Mouse (Mus musculus) embryonic facial prominence, embryonic 14.5 days (tissue): ENCODE measurements around the gene Trim41. TPM values are rescaled to one million over a fixed set of nuclear protein-coding genes. Genes with fewer than 3 reads are reported as not detected.

Experiments used
- ATAC-seq: fragments of 200-750 bp; cut with Nextera tagmentation; 2 replicates; pipeline ENCODE4 v1.8.0; 2017; ENCODE audit warnings: low read depth, moderate number of reproducible peaks, moderate TSS enrichment
- DNase-seq: peaks from one replicate; pipeline ENCODE4 v3.0.0-alpha.2; 2015; ENCODE audit warnings: low spot score
- H3K27ac ChIP-seq: fragments of 300-500 bp; sonication (generic); replicated peaks from 2 replicates; pipeline ENCODE4 v1.5.1; 2014; ENCODE audit warnings: low read depth, mild to moderate bottlenecking, low read length, moderate library complexity
- H3K27me3 ChIP-seq: fragments of 300-500 bp; sonication (generic); replicated peaks from 2 replicates; pipeline ENCODE4 v1.6.1; 2014; ENCODE audit warnings: low read length; ENCODE audit not compliant: control insufficient read depth, insufficient read depth
- H3K36me3 ChIP-seq: fragments of 300-500 bp; sonication (generic); 2 replicates; pipeline ENCODE4 v1.6.1; 2014; ENCODE audit warnings: low read length, mixed read lengths; ENCODE audit not compliant: control insufficient read depth, insufficient read depth
- H3K4me1 ChIP-seq: fragments of 300-500 bp; sonication (generic); 2 replicates; pipeline ENCODE4 v1.6.1; 2014; ENCODE audit warnings: antibody characterized with exemption, low read length; ENCODE audit not compliant: control insufficient read depth, insufficient read depth
- H3K4me2 ChIP-seq: fragments of 300-500 bp; sonication (generic); 2 replicates; pipeline ENCODE4 v1.6.1; 2014; ENCODE audit warnings: low read depth, mild to moderate bottlenecking, low read length, moderate library complexity, mixed read lengths
- H3K4me3 ChIP-seq: fragments of 300-500 bp; sonication (generic); 2 replicates; pipeline ENCODE4 v1.5.1; 2014; ENCODE audit warnings: low read depth, mild to moderate bottlenecking, low read length
- H3K9ac ChIP-seq: fragments of 300-500 bp; sonication (generic); 2 replicates; pipeline ENCODE4 v1.6.1; 2014; ENCODE audit warnings: low read depth, mild to moderate bottlenecking, low read length, moderate library complexity, mixed read lengths
- H3K9me3 ChIP-seq: fragments of 300-500 bp; sonication (generic); 2 replicates; pipeline ENCODE4 v1.6.1; 2016; ENCODE audit warnings: low read length; ENCODE audit not compliant: control insufficient read depth
- WGBS: fragments of 180-500 bp; shearing (Covaris S2); extraction: QIAGEN DNeasy Blood & Tissue Kit; methylation state at CpG from one replicate; pipeline ENCODE4 v1.1.7; 2014; 5-methylcytosine and 5-hydroxymethylcytosine counted together
- polyA plus RNA-seq: library from polyadenylated mRNA; unstranded; fragments of >200 nt; fragmentation: Nextera tagmentation; extraction: Ambion mirVana; gene quantifications from 2 replicates; pipeline ENCODE4 v1.2.1, GENCODE M21; 2014

Trim41 gene
- polyA plus RNA-seq, 1 experiment from 2014 or later = 5.2 TPM

GRCm38 (mm10) chr11:48813782-48814181, 3.4 kb downstream of the Trim41 start:
- Histone ChIP-seq H3K9me3 (no peaks in the 10 kb centered on the region), H3K4me3 (no peak overlapping the region), H3K4me2 (no peak overlapping the region), H3K27me3 (no peaks in the 10 kb centered on the region), H3K9ac (no peak overlapping the region), H3K36me3 (peaks cover 33% of the 10 kb centered on the region), H3K4me1 (0 out of 2 replicates have a peak, but pooled peaks cover 3% of the 10 kb centered on the region), H3K27ac (no peak overlapping the region)
- DNase-seq = no peak
- no peak for ATAC-seq

GRCm38 (mm10) chr11:48810142-48810541, 7.0 kb downstream of the Trim41 start:
- no peaks in the 10 kb centered on the region for H3K4me1 ChIP-seq
- no peak overlapping the region for H3K9ac ChIP-seq
- DNase-seq (no peak), ATAC-seq (no peak)
- H3K4me2 ChIP-seq = no peak overlapping the region
- no peaks in the 10 kb centered on the region for H3K9me3 ChIP-seq
- peaks cover 64% of the 10 kb centered on the region for H3K36me3 ChIP-seq
- no peaks in the 10 kb centered on the region for H3K27me3 ChIP-seq
- WGBS = 83% methylated on average over 2 of the region's 2 CpGs
- no peak overlapping the region for H3K27ac ChIP-seq
- no peak overlapping the region for H3K4me3 ChIP-seq

- Histone ChIP-seq H3K4me2 (no peak overlapping the region), H3K36me3 (peaks cover 71% of the 10 kb centered on the region), H3K4me3 (no peak overlapping the region), H3K27me3 (no peaks in the 10 kb centered on the region), H3K9ac (no peak overlapping the region), H3K27ac (no peak overlapping the region), H3K4me1 (no peaks in the 10 kb centered on the region), H3K9me3 (no peaks in the 10 kb centered on the region)
- DNase-seq (no peak), ATAC-seq (no peak)
- 72% methylated on average over 4 of the region's 4 CpGs for WGBS
These were observed 7.7 kb downstream of the Trim41 start for GRCm38 (mm10) chr11:48809434-48809830.

- Histone ChIP-seq H3K4me3 (no peak overlapping the region), H3K27ac (no peak overlapping the region), H3K36me3 (peaks cover 77% of the 10 kb centered on the region), H3K27me3 (no peaks in the 10 kb centered on the region), H3K4me1 (no peaks in the 10 kb centered on the region), H3K9me3 (no peaks in the 10 kb centered on the region), H3K9ac (no peak overlapping the region), H3K4me2 (no peak overlapping the region)
- 66% methylated on average over 16 of the region's 16 CpGs for WGBS
- DNase-seq (no peak), ATAC-seq (no peak)
These were observed 8.3 kb downstream of the Trim41 start for GRCm38 (mm10) chr11:48808737-48809433.

GRCm38 (mm10) chr11:48808304-48808646, 8.9 kb downstream of the Trim41 start:
- no peak overlapping the region for H3K27ac ChIP-seq

GRCm38 (mm10) chr11:48807563-48808303, 9.4 kb downstream of the Trim41 start:
- H3K9ac ChIP-seq = no peak overlapping the region
- no peak for DNase-seq
- no peak overlapping the region for H3K4me3 ChIP-seq
- H3K27me3 ChIP-seq = no peaks in the 10 kb centered on the region
- H3K36me3 ChIP-seq = peaks cover 88% of the 10 kb centered on the region
- no peak overlapping the region for H3K27ac ChIP-seq
- no peaks in the 10 kb centered on the region for H3K9me3 ChIP-seq
- no peaks in the 10 kb centered on the region for H3K4me1 ChIP-seq
- no peak overlapping the region for H3K4me2 ChIP-seq
- peak; percentile 4; the same call in 1 of the 2 replicates for ATAC-seq
- WGBS = 59% methylated on average over 14 of the region's 14 CpGs

More at GRCm38 (mm10) chr11:48808304-48808646, 8.9 kb downstream of the Trim41 start:
- no peak for ATAC-seq
- Histone ChIP-seq H3K9me3 (no peaks in the 10 kb centered on the region), H3K9ac (no peak overlapping the region), H3K4me2 (no peak overlapping the region), H3K27me3 (no peaks in the 10 kb centered on the region), H3K4me1 (no peaks in the 10 kb centered on the region), H3K36me3 (peaks cover 83% of the 10 kb centered on the region), H3K4me3 (no peak overlapping the region)
- DNase-seq = no peak

- Histone ChIP-seq H3K27me3 (no peaks in the 10 kb centered on the region), H3K27ac (no peak overlapping the region), H3K9me3 (no peaks in the 10 kb centered on the region), H3K4me3 (no peak overlapping the region), H3K4me2 (no peak overlapping the region), H3K9ac (no peak overlapping the region), H3K36me3 (peaks cover 91% of the 10 kb centered on the region), H3K4me1 (0 out of 2 replicates have a peak, but pooled peaks cover 3% of the 10 kb centered on the region)
- WGBS = 65% methylated on average over 21 of the region's 21 CpGs
- ATAC-seq (peak; percentile 50; the same call in 1 of the 2 replicates), DNase-seq (no peak)
These were observed 10.1 kb downstream of the Trim41 start for GRCm38 (mm10) chr11:48806856-48807562.

GRCm38 (mm10) chr11:48804922-48805321, 12.2 kb downstream of the Trim41 start:
- 86% methylated on average over 2 of the region's 2 CpGs for WGBS
- Histone ChIP-seq H3K9me3 (no peaks in the 10 kb centered on the region), H3K27me3 (no peaks in the 10 kb centered on the region), H3K27ac (no peak overlapping the region), H3K4me2 (no peak overlapping the region), H3K4me3 (no peak overlapping the region), H3K9ac (no peak overlapping the region), H3K4me1 (peaks cover 12% of the 10 kb centered on the region), H3K36me3 (peaks cover 87% of the 10 kb centered on the region)
- ATAC-seq (no peak), DNase-seq (no peak)
